Mouse (Mus musculus) left cerebral cortex, postnatal 14 days (tissue): ENCODE results near the gene Ifi44. TPM values are rescaled to one million over a fixed set of nuclear protein-coding genes. Genes with fewer than 3 reads are reported as not detected.

Source experiments
- DNase-seq, 2 experiments: peaks; one replicate each; pipeline ENCODE4 v3.0.0; 2021 to 2022; ENCODE audit warnings: low spot score in 2 of 2, mixed read lengths in 1 of 2
- intact Hi-C: fragments of 180-260 bp; cut with DNase I; formaldehyde crosslinking; loops from one replicate; pipeline ENCODE4 v1.15.1; 2025
- long read RNA-seq, 2 experiments: library from polyadenylated mRNA; stranded (forward); transcript quantifications; one replicate each; pipeline ENCODE4 v2.0.0; 2021
- total RNA-seq, 2 experiments: library from RNA; stranded (reverse); gene quantifications; 2 replicates each; pipeline ENCODE4 v1.2.3; 2021

Gene Ifi44
- total RNA-seq, result not detected
- long read RNA-seq, experiment 1, result 0 reads
- long read RNA-seq, experiment 2, result 0 reads

DNA sequence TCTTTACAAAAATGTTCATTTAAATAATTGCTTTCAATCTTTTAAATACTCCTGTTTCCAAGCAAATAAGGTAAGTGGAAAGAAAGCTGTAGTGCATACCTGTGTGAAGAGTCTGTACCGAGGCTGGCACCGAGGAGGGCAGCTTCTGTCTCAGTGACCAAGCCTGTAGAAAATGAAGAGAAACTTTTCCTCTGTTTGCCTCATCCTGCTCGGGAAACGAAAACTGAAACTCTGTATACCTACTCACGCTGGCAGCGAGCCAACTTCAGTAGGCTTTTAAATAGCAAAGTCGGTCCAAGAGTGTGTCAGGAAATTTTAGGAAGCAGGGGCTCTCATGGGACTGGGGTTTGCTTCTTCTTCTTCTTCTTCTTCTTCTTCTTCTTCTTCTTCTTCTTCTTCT, at the start of gene Ifi44:
Gene Ifi44 (minus strand): TSS at position 224 of the 400 bp plus-strand sequence.
- peak in 1 of 2 experiments; percentile 6 for DNase-seq
- intact Hi-C loops, result no loop called here

DNA sequence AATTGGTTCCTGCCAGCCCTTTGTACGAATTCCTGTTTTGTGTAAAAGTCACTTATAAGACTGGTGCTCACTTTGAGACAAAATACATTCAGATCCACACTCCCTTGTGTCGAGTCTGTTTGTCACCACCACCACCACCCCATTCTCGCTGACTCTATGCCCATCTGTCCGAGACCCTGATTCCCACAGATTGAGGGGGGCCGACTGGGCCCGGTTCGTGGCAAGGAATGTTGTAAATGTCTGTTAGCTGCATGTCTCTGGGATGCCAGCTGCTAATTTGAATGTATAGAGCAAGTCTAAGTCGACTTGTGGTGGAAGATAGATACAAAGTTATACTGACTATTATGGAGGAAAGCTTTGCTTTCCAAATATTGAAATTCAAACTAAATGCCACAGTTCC, 38.9 kb upstream of the Ifi44 start:
- intact Hi-C loops, result no loop called here
- no peak for DNase-seq

DNA sequence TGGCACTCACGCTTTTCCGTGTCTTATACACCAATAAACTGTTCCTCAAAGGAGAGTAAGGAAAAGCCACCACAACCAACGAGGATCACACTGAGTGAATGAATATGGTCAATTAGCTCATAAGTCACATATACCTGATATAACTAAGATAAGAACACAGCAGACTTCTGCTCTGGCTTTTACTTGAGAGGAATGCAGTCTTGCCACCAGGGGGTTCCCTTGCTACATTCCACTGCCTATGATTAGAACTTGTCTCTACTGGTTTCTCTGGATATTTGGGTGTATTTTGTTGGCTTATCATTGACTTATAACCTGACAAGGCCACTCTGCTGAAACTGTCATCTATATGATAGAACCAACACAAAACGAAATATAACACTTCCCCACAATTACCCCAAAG, 25.3 kb upstream of the Ifi44 start:
- intact Hi-C loops, result loop anchor here (2.0 kb wide), 1 partner anchor 314 kb away; no protein-coding TSS in a partner anchor
- DNase-seq, result peak; percentile 22 to 66

DNA sequence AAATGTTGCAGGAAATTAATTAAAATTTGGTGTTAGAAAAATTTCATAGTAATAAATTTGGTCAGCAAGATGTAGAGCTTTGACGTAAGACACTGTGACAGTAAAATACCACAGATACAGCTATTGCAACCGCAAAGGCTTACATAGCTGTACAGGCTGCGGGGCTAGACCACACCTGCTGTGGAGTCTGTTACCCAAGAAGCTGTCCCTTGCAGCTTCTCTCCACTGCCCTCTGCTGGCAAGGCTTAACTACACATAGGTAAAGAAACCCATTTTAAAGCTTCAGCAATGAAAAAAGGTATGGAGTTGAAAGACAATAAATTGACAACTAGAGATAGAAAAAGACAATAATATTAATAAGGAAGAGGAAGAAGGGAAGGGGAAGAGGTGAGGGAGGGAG, 21.3 kb upstream of the Ifi44 start:
- DNase-seq, result peak in 1 of 2 experiments; percentile 64
- intact Hi-C loops, result loop anchor here (1.0 kb wide), 1 partner anchor 55 kb away; no protein-coding TSS in a partner anchor

DNA sequence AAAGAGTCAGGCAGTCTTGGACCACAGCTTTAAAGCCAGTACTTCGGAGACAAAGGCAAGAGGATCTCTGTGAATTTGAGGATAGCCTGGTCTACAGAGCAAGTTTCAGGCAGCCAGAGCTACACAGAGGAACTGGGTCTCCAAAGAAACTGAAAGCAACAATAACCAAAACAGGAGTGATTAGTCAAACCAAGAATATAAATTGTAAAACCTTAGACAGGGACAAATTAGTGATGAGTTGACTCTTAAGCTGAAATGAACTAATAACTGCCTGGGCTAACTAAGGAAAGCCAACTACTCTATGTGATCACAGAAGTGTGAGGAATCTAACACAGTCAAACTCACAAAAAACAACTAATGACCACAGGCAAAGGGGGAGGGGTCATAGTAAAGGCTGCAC, 1.2 kb downstream of the Ifi44 start:
- no peak for DNase-seq
- intact Hi-C loops, result no loop called here

DNA sequence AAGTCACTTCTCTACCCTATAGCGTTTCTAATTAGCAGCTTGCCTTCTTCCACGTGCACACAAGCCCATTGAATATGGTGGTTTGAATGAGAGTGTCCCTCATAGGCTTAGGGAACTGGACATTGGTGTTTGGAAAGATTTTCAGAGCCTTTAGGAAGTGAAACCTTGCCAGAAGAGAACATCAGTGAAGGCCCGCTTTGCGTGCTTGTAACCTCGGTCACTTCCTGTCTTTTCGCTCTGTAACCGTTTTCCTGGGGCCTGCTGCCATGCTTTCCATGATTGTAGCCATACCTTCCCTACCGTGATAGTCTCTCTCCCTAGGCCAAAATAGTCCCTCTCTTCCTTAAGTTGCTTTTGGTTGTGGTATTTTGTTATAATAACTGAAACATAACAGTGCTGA, 3.7 kb downstream of the Ifi44 start:
- no peak for DNase-seq
- intact Hi-C loops, result no loop called here

DNA sequence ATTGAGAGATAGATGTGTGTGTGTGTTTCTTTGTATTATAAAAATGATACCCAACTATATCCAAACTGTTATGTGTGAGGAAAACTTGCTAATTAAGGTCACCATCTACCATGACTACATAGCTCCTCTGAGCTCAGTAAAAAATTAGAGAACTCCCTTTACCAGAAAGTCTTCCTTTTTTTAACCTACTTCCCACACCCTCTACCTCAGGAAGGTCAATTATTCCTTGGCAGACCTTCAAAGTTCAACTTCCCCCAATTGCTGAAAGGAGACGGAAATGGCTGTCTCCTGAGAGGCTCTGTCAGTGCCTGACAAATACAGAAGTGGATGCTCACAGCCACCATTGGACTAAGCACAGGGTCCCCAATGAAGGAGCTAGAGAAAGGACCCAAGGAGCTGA, 7.5 kb downstream of the Ifi44 start:
- intact Hi-C loops, result no loop called here
- no peak for DNase-seq

DNA sequence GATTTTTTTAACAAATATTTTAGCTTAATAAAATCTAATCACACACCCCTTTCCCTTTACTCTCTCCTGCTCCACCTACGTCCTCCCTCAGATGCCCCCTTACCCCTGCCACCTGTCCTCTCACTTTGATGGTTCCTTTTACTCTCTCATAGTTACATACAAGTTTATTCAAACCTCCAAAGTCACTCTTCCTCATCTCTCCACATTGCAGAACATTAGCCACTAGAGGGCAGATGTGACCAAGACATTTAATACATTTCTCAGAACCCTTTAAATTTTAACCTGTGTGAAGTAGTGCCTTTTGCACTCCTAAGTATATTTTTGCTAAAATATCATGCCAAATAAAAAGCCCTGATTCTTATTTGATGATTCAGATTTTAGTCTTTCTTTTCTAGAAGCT, 33.5 kb downstream of the Ifi44 start:
- peak; percentile 52 to 64 for DNase-seq
- intact Hi-C loops, result loop anchor here (1.0 to 2.0 kb wide), 2 partner anchors 55 to 377 kb away; no protein-coding TSS in a partner anchor

DNA sequence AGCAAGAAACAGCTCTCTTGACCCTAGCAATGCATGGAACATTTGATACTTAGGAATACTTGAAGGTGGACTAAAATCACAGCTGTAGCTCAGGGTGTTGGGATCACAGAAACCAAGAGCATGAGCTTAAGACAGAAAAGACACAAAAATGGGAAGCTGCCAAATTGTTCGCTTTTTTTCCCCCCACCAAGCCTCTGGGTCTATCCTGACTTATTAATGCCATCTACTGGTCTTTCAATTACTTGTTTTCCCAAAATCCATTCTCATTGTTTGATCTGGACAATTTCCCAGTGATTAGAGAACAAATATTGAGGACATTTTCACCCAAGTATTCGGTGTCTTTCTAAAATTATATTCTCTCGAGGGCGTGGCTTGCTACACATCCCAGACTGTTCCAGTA, 42.4 kb downstream of the Ifi44 start:
- peak; percentile 5 to 11 for DNase-seq
- intact Hi-C loops, result no loop called here

Other genes with a start within 250 kb of the Ifi44 start
- gene Ifi44l, start 12.9 kb upstream of the Ifi44 start, total RNA-seq, result not detected
- gene Ptgfr, start 87.7 kb upstream of the Ifi44 start, total RNA-seq, result 1 to 10 TPM; 1.2 to 1.8 TPM